Comparison of ENCODE assay signal across 9 mouse cellular contexts in the genomic region with DNA sequence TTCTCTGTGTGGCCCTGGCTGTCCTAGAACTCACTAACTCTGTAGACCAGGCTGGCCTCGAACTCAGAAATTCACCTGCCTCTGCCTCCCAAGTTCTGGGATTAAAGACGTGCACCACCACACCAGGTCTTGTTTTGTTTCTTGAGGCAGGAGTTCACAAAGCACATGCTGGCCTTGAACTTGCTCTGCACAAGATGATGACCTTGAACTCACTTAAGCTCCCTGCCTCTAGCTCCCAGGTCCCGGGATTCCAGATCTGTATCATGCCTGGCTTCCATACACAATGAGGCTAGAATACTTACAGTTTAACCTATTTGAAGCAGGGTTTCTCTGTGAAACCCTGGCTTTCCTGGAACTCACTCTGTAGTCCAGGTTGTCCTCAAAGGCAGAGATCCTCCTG. TPM values are rescaled to one million over a fixed set of nuclear protein-coding genes. Genes with fewer than 3 reads are reported as not detected.
DNase-seq lines count a peak whose midpoint lies in the region; ATAC-seq and TF ChIP-seq lines count a peak whose summit lies in the region.
"Had no signal": no experiment of that assay in that cellular context is flagged by ENCODE, and none has a peak within 500 bp of the region (broad histone marks: within the 10 kb centered on the region; RNA-seq: fewer than 3 reads in every experiment).

No protein-coding gene starts in this region.

- no peaks in the 10 kb centered on the region for H3K27me3 ChIP-seq in neural tube, embryonic 11.5 days (ENCODE audit: control insufficient read depth, insufficient read depth, low read length)
- no peaks in the 10 kb centered on the region for H3K27me3 ChIP-seq in limb, embryonic 15.5 days
- no peaks in the 10 kb centered on the region for H3K27me3 ChIP-seq in stomach, embryonic 16.5 days (ENCODE audit: control insufficient read depth, insufficient read depth, low read length)

- no peak overlapping the region for H3K27ac ChIP-seq in gastrocnemius, adult 2 months
- H3K27ac ChIP-seq in neural tube, embryonic 11.5 days (ENCODE audit: low read depth, low read length), result no peak overlapping the region
- H3K27ac ChIP-seq in limb, embryonic 15.5 days, result no peak overlapping the region
- H3K27ac ChIP-seq in stomach, embryonic 16.5 days (ENCODE audit: low read length), result no peak overlapping the region

- no peak for ATAC-seq in neural tube, embryonic 11.5 days (ENCODE audit: insufficient read depth, low FRiP score, low TSS enrichment)
- ATAC-seq in limb, embryonic 15.5 days (ENCODE audit: insufficient number of reproducible peaks, low FRiP score, low TSS enrichment, low read depth), result no peak
- ATAC-seq in stomach, embryonic 16.5 days (ENCODE audit: insufficient read depth, low FRiP score), result no peak
- no peak for ATAC-seq in megakaryocyte progenitor cell, adult 5-6 weeks (replicated peaks; ENCODE audit: poor library complexity)

- no peak overlapping the region for H3K9ac ChIP-seq in neural tube, embryonic 11.5 days (ENCODE audit: low read length)
- no peak overlapping the region for H3K9ac ChIP-seq in limb, embryonic 15.5 days
- no peak overlapping the region for H3K9ac ChIP-seq in stomach, embryonic 16.5 days (ENCODE audit: low read length)

- H3K36me3 ChIP-seq in neural tube, embryonic 11.5 days (ENCODE audit: control insufficient read depth, insufficient read depth, low read length), result no peaks in the 10 kb centered on the region
- no peaks in the 10 kb centered on the region for H3K36me3 ChIP-seq in limb, embryonic 15.5 days
- H3K36me3 ChIP-seq in stomach, embryonic 16.5 days (ENCODE audit: control insufficient read depth, insufficient read depth, low read length), result no peaks in the 10 kb centered on the region

- TF ChIP-seq CTCF in gastrocnemius, adult 2 months (IDR thresholded peaks at IDR 0.05), result no peak

- peak overlapping the region; percentile 97 for H3K4me3 ChIP-seq in gastrocnemius, adult 2 months
- no peak overlapping the region for H3K4me3 ChIP-seq in neural tube, embryonic 11.5 days (ENCODE audit: low read depth, low read length)
- no peak overlapping the region for H3K4me3 ChIP-seq in limb, embryonic 15.5 days
- peak overlapping the region; percentile 10; the same call in 1 of the 2 replicates for H3K4me3 ChIP-seq in stomach, embryonic 16.5 days (replicated peaks; ENCODE audit: low read length)

- no peak for DNase-seq in gastrocnemius, adult 2 months
- DNase-seq in gastrocnemius, postnatal 14 days, result no peak
- no peak for DNase-seq in neural tube, embryonic 11.5 days (ENCODE audit: low spot score)
- no peak for DNase-seq in neural tube, embryonic 10.5 days (ENCODE audit: extremely low spot score, low spot score)
- no peak for DNase-seq in layer of hippocampus, adult 9-10 months (ENCODE audit: low spot score)
- DNase-seq: heart, adult 11 months had no signal

- H3K4me2 ChIP-seq in neural tube, embryonic 11.5 days (ENCODE audit: low read depth), result peak overlapping the region; percentile 87; the same call in 1 of the 2 replicates
- H3K4me2 ChIP-seq in limb, embryonic 15.5 days, result 0 out of 2 replicates have a peak overlapping the region, but pooled peaks have one; percentile 86
- H3K4me2 ChIP-seq in stomach, embryonic 16.5 days (ENCODE audit: low read depth, low read length), result peak overlapping the region; percentile 92

- intact Hi-C loops in gastrocnemius, adult 2 months (cut with DNase I), result loop anchor here (5.0 kb wide), 1 partner anchor 205 kb away; a partner anchor contains a TSS
- intact Hi-C loops in gastrocnemius, postnatal 14 days (cut with DNase I; ENCODE audit: low total_unique reads), result no loop called here

- peaks cover 10% of the 10 kb centered on the region; the same call in 1 of the 2 replicates for H3K4me1 ChIP-seq in neural tube, embryonic 11.5 days (ENCODE audit: control insufficient read depth, insufficient read depth, low read length)
- H3K4me1 ChIP-seq in limb, embryonic 15.5 days, result peaks cover 14% of the 10 kb centered on the region
- H3K4me1 ChIP-seq in stomach, embryonic 16.5 days (ENCODE audit: control insufficient read depth, insufficient read depth, low read length), result peaks cover 16% of the 10 kb centered on the region

- 0 out of 2 replicates have a peak, but pooled peaks cover 3% of the 10 kb centered on the region for H3K9me3 ChIP-seq in neural tube, embryonic 11.5 days (ENCODE audit: control insufficient read depth, low read length)
- H3K9me3 ChIP-seq in limb, embryonic 15.5 days, result no peaks in the 10 kb centered on the region
- no peaks in the 10 kb centered on the region for H3K9me3 ChIP-seq in stomach, embryonic 16.5 days (replicated peaks; ENCODE audit: control insufficient read depth, low read length)

- 85% methylated on average over 3 of the region's 3 CpGs for WGBS in neural tube, embryonic 11.5 days
- 84% methylated on average over 3 of the region's 3 CpGs for WGBS in limb, embryonic 15.5 days
- WGBS in stomach, embryonic 16.5 days, result 81% methylated on average over 3 of the region's 3 CpGs

RNA-seq across cellular contexts. Expression of a gene that starts 2.2 kb away (rescaled TPM):
- 1 to 10 TPM; 2.4 to 3.4 TPM for total RNA-seq in gastrocnemius, adult 2 months (2021)
- 1 to 10 TPM; 4.3 to 5.2 TPM for total RNA-seq in gastrocnemius, postnatal 14 days (2021)
- 9.8 and 10.5 TPM in 2 replicates for polyA plus RNA-seq in neural tube, embryonic 11.5 days (2014; fragmentation: Nextera tagmentation; extraction: Ambion mirVana)
- 5.8 and 8.6 TPM in 2 replicates for polyA plus RNA-seq in limb, embryonic 15.5 days (2015; fragmentation: Nextera tagmentation; extraction: Ambion mirVana)
- polyA plus RNA-seq in stomach, embryonic 16.5 days (2015; fragmentation: Nextera tagmentation; extraction: Ambion mirVana), result 3.5 and 4.8 TPM in 2 replicates
- total RNA-seq in megakaryocyte progenitor cell, adult 5-6 weeks (2015), result 40.7 and 63.0 TPM in 2 replicates
- 33.6 and 36.0 TPM in 2 replicates for total RNA-seq in megakaryocyte progenitor cell, adult 5-6 weeks (2017)

Comparison
In these comparisons a context has a peak if more than half of its experiments do, and no peak if none do; other contexts are left out.
1. H3K4me3 ChIP-seq: peak in gastrocnemius, adult 2 months (single experiment) and stomach, embryonic 16.5 days (single experiment); none in neural tube, embryonic 11.5 days (single experiment) and limb, embryonic 15.5 days (single experiment).
2. RNA of a gene that starts 2.2 kb away (total RNA-seq): 33.6 to 63.0 TPM in megakaryocyte progenitor cell, adult 5-6 weeks; 4.3 to 5.2 TPM in gastrocnemius, postnatal 14 days and 2.4 to 3.4 TPM in gastrocnemius, adult 2 months; every median in the first group is over 4 times any median in the second.
3. Peak in every context shown above with its lines, with median percentiles within 50 percentile points of each other: H3K4me2 ChIP-seq.